Mouse (Mus musculus): Measurements from ENCODE around the gene Dennd1a.

Gene Dennd1a

DNA sequence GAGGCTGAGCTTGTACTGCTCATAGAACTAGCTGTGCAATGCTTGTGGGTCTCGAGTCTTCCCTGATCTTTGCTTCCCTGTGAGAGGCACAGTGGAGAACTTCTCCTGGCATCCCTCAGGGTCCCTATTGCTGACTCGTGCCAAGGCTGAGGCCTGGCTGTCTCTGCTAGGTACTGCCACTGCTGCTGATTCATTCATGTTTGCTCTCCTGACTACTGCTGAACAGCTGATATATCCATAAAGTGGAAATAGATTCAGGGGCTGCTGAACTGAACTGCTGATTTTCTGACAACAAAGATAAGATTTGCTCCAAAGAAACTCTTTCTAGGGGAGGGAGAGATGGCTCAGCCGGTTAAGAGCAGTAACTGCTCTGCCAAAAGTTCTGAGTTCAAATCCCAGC is 102.2 kb downstream of the Dennd1a start:
- ChIA-PET CTCF (interaction anchor here in 1 of 4 experiments (0.7 kb wide), 1 partner anchor 8 kb away, joined by 3 read pairs; no protein-coding TSS in a partner anchor), POLR2A (interaction anchor here in 1 of 4 experiments (1.4 kb wide), 1 partner anchor 11 kb away, joined by 3 read pairs; no protein-coding TSS in a partner anchor)

DNA sequence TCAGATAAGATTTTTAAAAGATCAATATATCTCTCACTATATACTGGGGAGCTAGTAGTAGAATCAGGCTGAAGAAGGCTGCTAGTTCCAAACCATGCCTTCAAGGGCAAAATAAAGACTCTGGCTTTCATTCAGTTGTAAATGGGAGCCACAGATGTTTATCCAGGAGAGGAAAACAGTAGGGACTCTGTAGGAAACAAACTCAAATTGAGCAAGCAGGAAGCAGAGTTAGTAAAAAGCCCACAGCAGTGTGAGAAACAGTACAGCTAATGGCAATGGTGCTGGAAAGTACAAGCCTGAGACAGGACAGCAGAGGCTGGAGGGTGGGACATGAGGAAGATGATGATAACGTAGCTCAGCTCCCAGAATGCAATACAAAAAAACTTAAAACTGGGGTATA is 103.3 kb downstream of the Dennd1a start:
- CTCF ChIA-PET: interaction anchor here in 1 of 4 experiments (0.6 kb wide), 1 partner anchor 46 kb away, joined by 8 read pairs; no protein-coding TSS in a partner anchor
- POLR2A ChIA-PET: interaction anchor here in 1 of 4 experiments (1.4 kb wide), 1 partner anchor 10 kb away, joined by 3 read pairs; no protein-coding TSS in a partner anchor

DNA sequence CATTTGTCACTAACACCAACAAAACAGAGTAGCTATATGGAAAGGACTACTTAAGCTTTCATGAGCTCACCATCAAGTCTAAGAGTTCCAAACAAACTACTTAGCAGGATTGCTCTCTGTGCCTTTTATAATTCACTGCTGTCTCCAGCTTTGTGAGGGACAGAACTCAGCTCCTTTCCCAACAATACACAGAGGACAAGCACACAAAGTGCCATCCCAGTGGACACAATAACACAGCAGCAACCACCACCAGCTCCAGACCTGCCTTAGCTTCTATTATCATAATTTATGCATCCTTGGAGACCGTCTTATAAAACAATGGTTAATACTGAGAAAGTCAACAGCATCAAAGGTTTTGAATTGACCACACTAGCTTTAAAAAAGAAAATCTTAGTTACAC is 104.9 kb downstream of the Dennd1a start:
- POLR2A ChIA-PET: interaction anchor here in 1 of 4 experiments (1.0 kb wide), 1 partner anchor 17 kb away, joined by 3 read pairs; no protein-coding TSS in a partner anchor
- CTCF ChIA-PET: interaction anchor here in 1 of 4 experiments (0.9 kb wide), 1 partner anchor 193 kb away, joined by 5 read pairs; no protein-coding TSS in a partner anchor

- POLR2A ChIA-PET: no interaction called here
- CTCF ChIA-PET: interaction anchor here in 1 of 4 experiments (0.6 kb wide), 1 partner anchor 620 kb away, joined by 6 read pairs; no protein-coding TSS in a partner anchor
Observed at GRCm38 (mm10) chr2:38177583-38177978, 109.6 kb downstream of the Dennd1a start.

DNA sequence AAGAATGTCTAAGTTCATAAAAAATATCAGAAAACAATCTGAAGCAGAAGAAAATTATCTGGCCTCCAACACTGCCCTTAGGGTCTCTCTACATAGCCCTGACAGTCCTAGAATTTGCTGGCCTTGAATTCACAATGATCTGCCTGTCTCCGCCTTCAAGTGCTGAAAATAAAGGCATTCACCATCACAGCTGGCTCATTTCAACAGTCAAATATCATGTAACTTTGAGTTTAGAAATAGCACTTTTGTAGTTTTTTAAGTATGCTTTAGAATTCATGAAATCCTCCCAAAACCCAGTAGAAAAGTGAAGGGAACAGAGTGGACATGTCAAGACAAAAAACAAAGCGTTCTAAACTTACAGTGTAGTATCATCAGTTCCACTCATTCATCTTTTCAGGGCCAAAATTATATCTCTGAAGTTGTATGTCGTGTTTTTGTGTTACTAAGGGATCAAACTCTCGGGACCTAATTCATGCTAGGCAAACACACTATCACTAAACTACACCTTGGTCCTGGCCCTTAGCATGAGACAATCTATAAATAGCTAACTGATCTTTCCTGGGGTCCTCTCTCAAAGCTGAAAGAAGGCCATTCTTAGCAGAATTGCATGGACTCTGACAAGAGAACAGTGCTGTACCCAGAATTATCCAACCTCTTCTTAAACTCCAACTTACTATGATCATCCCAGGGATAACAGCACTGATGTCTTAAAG is 110.2 kb downstream of the Dennd1a start:
- ChIA-PET CTCF (interaction anchor here in 1 of 4 experiments (0.7 kb wide), 1 partner anchor 403 kb away, joined by 3 read pairs; no protein-coding TSS in a partner anchor), POLR2A (no interaction called here)

GRCm38 (mm10) chr2:38175276-38175675 is 111.9 kb downstream of the Dennd1a start:
- ChIA-PET CTCF (no interaction called here), POLR2A (no interaction called here)

- CTCF ChIA-PET: no interaction called here
- POLR2A ChIA-PET: no interaction called here
Observed at GRCm38 (mm10) chr2:38168606-38169005, 118.6 kb downstream of the Dennd1a start.

- POLR2A ChIA-PET: no interaction called here
Observed at GRCm38 (mm10) chr2:38165966-38166365, 121.2 kb downstream of the Dennd1a start.

GRCm38 (mm10) chr2:38164326-38165035 is 122.7 kb downstream of the Dennd1a start:
- CTCF ChIA-PET: no interaction called here

More at GRCm38 (mm10) chr2:38165966-38166365, 121.2 kb downstream of the Dennd1a start:
- CTCF ChIA-PET: no interaction called here

DNA sequence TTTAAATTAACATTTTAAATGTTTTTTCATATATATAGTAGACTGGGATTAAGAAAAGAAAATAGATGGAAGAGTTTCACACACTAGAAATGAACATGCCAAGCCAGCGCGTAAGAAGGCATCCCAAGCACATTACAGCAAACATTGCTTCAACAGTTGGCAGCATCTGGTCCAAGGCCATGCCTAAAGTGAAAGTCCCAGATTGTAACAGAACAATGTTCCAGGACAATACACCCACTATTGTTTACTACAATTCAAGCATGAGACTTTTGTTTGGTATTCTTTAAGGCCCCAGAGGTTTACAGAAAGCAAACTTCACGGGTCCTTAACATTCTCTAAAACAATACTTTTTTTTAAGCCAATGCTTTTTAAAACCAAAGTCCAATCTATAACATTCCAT is 124.7 kb downstream of the Dennd1a start:
- POLR2A ChIA-PET: interaction anchor here in 1 of 4 experiments (1.2 kb wide), 1 partner anchor 12 kb away, joined by 3 read pairs; no protein-coding TSS in a partner anchor
- CTCF ChIA-PET: no interaction called here

More at GRCm38 (mm10) chr2:38164326-38165035, 122.7 kb downstream of the Dennd1a start:
- POLR2A ChIA-PET: no interaction called here

DNA sequence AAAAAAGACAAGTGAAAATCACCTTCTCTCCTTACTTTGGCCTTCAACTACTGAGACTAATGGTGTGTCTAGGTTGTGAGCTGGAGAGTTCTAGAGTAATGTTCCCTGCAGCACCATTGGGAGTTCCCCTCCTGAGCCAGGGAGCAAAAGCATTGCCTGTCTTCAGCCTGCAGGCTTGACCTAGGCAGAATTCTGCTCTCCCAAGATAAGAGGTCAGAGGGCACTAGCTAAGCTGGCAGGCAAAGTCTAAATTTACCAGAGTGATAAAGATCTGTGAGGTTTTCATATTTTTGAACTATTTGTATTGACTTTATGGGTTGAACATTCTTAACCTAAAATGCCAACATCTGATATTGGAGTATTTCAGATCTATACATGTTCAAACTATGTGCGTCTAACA is 125.7 kb downstream of the Dennd1a start:
- ChIA-PET CTCF (no interaction called here), POLR2A (interaction anchor here in 2 of 4 experiments (0.7 to 1.2 kb wide), 3 partner anchors 13 to 496 kb away, joined by 3 to 5 read pairs (median 3); no protein-coding TSS in a partner anchor)

DNA sequence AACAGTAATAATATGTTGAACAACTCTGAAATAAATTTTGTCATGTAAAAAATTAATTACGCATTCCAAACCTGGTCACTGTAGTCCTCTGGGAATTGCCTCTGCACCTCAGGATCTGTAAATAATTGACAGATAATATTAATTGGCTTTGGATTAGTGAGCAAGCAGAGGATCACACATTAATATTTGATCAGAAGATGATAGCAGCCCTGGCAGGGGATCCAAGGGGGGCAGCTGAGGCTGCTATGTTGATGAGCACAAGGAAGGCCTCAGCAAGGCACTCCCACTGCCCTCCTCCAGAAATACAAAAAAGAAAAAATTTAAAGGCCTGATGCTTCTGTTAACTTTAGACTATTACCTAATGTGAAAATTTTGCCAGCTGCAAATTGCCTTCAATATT is 127.5 kb downstream of the Dennd1a start:
- CTCF ChIA-PET: no interaction called here
- POLR2A ChIA-PET: no interaction called here

GRCm38 (mm10) chr2:38157002-38157401 is 130.2 kb downstream of the Dennd1a start:
- CTCF ChIA-PET: no interaction called here

GRCm38 (mm10) chr2:38156001-38156400 is 131.2 kb downstream of the Dennd1a start:
- CTCF ChIA-PET: no interaction called here
- POLR2A ChIA-PET: no interaction called here

More at GRCm38 (mm10) chr2:38157002-38157401, 130.2 kb downstream of the Dennd1a start:
- POLR2A ChIA-PET: no interaction called here

GRCm38 (mm10) chr2:38144831-38145230 is 142.4 kb downstream of the Dennd1a start:
- POLR2A ChIA-PET: no interaction called here

GRCm38 (mm10) chr2:38144067-38144779 is 143.0 kb downstream of the Dennd1a start:
- POLR2A ChIA-PET: no interaction called here
- CTCF ChIA-PET: interaction anchor here in 1 of 4 experiments (0.6 kb wide), 1 partner anchor 231 kb away, joined by 3 read pairs; no protein-coding TSS in a partner anchor

More at GRCm38 (mm10) chr2:38144831-38145230, 142.4 kb downstream of the Dennd1a start:
- CTCF ChIA-PET: no interaction called here

- POLR2A ChIA-PET: interaction anchor here in 1 of 4 experiments (1.0 kb wide), 1 partner anchor 10 kb away, joined by 3 read pairs; no protein-coding TSS in a partner anchor
- CTCF ChIA-PET: no interaction called here
Observed at GRCm38 (mm10) chr2:38142905-38143304, 144.3 kb downstream of the Dennd1a start.

DNA sequence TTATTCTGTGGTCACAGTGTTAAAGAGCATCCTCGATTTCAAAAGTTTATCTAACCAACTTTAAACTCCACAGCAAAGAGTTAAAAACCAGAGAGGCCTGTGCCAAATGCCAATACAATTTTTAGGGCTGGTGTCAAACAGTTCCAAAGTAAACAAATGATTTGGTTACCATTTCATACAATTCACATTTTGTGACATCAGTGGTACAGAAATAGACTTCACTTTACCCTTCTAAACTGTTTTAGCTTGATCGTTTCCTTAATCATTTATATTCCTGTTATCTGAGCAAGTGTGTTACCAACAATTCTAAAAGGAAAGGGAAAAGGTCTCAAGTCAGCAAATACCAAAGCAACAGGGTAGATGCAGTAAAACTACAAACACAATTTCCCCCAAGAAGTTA is 145.0 kb downstream of the Dennd1a start:
- CTCF ChIA-PET: no interaction called here

DNA sequence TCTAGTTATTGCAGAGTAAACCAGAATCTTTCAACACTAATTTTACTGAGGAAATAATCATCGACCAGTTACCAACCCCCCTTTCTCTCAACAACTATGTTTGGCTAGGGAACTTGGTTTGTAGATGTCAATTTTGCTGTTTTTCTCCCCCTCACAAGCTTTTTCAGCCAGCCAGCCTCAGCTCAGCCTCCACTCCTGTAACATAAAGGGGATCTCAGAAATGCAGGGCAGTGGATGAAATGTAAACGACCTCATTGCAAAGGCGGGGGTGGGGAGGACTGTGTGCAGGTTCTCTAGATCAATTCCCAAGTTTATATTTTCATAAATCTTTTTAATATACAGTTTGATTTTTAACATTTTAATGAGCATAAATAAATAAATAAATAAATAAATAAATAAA is 147.7 kb downstream of the Dennd1a start:
- CTCF ChIA-PET: no interaction called here

More for the DNA sequence above, 145.0 kb downstream of the Dennd1a start:
- POLR2A ChIA-PET: interaction anchor here in 2 of 4 experiments (0.5 to 1.0 kb wide), 2 partner anchors 11 to 41 kb away, joined by 3 read pairs; no protein-coding TSS in a partner anchor

More for the DNA sequence above, 147.7 kb downstream of the Dennd1a start:
- POLR2A ChIA-PET: no interaction called here
